Mouse (Mus musculus) megakaryocyte, embryonic 14.5 days (primary cell): ENCODE data around the gene Scand1.

Experiments
- FLI1 ChIP-seq: IDR thresholded peaks from 2 replicates; pipeline ENCODE4 v1.6.1; 2012; ENCODE audit warnings: low read length, inconsistent platforms, mixed read lengths
- GATA1 ChIP-seq: IDR thresholded peaks from 3 replicates; pipeline ENCODE4 v1.6.1; 2012; ENCODE audit warnings: mixed read lengths, low read length, inconsistent platforms, borderline replicate concordance

DNA sequence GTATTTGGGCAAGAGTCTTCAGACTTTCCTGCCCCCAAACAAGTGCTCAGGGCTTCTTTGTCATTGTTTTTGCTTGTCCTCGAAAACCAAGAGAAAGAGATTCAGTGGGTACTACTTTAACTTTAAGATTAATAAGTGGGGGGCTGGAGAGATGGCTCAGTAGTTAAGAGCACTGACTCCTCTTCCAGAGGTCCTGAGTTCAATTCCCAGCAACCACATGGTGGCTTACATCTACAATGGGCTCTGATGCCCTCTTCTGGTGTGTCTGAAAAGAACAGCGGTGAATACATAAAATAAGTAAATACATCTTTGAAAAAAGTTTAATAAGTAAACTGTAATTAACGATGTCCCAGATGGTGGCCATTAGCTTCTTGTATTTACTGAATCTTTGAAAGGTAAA, 649 bp upstream of the Scand1 start:
- no peak for TF ChIP-seq GATA1
- no peak for TF ChIP-seq FLI1
